Mouse (Mus musculus) midbrain, embryonic 16.5 days (tissue): ENCODE results near the gene Usp48. TPM values are rescaled to one million over a fixed set of nuclear protein-coding genes. Genes with fewer than 3 reads are reported as not detected.

Source experiments
- ATAC-seq: fragments of 200-750 bp; cut with Nextera tagmentation; 2 replicates; pipeline ENCODE4 v1.8.0; 2017; ENCODE audit warnings: moderate TSS enrichment
- H3K27ac ChIP-seq: fragments of 300-500 bp; sonication (generic); 2 replicates; pipeline ENCODE4 v1.5.1; 2014; ENCODE audit warnings: mild to moderate bottlenecking, low read length, mixed read lengths
- H3K27me3 ChIP-seq: fragments of 300-500 bp; sonication (generic); 2 replicates; pipeline ENCODE4 v1.6.1; 2014; ENCODE audit warnings: low read depth, low read length, mixed read lengths; ENCODE audit not compliant: control insufficient read depth, insufficient read depth
- H3K36me3 ChIP-seq: fragments of 300-500 bp; sonication (generic); 2 replicates; pipeline ENCODE4 v1.6.1; 2014; ENCODE audit warnings: mild to moderate bottlenecking, low read length, moderate library complexity, mixed read lengths; ENCODE audit not compliant: control insufficient read depth, insufficient read depth
- H3K4me1 ChIP-seq: fragments of 300-500 bp; sonication (generic); 2 replicates; pipeline ENCODE4 v1.6.1; 2014; ENCODE audit warnings: mild to moderate bottlenecking, low read length, mixed read lengths; ENCODE audit not compliant: control insufficient read depth, insufficient read depth
- H3K4me2 ChIP-seq: fragments of 300-500 bp; sonication (generic); 2 replicates; pipeline ENCODE4 v1.6.1; 2014; ENCODE audit warnings: mild to moderate bottlenecking, low read length, mixed read lengths
- H3K4me3 ChIP-seq: fragments of 300-500 bp; sonication (generic); 2 replicates; pipeline ENCODE4 v1.5.1; 2014; ENCODE audit warnings: low read depth, mild to moderate bottlenecking, low read length, moderate library complexity, mixed read lengths
- H3K9ac ChIP-seq: fragments of 300-500 bp; sonication (generic); 2 replicates; pipeline ENCODE4 v1.6.1; 2014; ENCODE audit warnings: low read depth, low read length, mixed read lengths
- H3K9me3 ChIP-seq: fragments of 300-500 bp; sonication (generic); replicated peaks from 2 replicates; pipeline ENCODE4 v1.6.1; 2014; ENCODE audit warnings: mild to moderate bottlenecking, low read length, mixed read lengths; ENCODE audit not compliant: control insufficient read depth, poor library complexity, severe bottlenecking
- WGBS: fragments of 180-500 bp; shearing (Covaris S2); extraction: QIAGEN DNeasy Blood & Tissue Kit; methylation state at CpG from one replicate; pipeline ENCODE4 v1.1.7; 2014; 5-methylcytosine and 5-hydroxymethylcytosine counted together
- polyA plus RNA-seq: library from polyadenylated mRNA; unstranded; fragments of >200 nt; fragmentation: Nextera tagmentation; extraction: Ambion mirVana; gene quantifications from 2 replicates; pipeline ENCODE4 v1.2.1, GENCODE M21; 2015

Gene Usp48
- polyA plus RNA-seq, 1 experiment from 2014 or later, result 57.2 TPM

DNA sequence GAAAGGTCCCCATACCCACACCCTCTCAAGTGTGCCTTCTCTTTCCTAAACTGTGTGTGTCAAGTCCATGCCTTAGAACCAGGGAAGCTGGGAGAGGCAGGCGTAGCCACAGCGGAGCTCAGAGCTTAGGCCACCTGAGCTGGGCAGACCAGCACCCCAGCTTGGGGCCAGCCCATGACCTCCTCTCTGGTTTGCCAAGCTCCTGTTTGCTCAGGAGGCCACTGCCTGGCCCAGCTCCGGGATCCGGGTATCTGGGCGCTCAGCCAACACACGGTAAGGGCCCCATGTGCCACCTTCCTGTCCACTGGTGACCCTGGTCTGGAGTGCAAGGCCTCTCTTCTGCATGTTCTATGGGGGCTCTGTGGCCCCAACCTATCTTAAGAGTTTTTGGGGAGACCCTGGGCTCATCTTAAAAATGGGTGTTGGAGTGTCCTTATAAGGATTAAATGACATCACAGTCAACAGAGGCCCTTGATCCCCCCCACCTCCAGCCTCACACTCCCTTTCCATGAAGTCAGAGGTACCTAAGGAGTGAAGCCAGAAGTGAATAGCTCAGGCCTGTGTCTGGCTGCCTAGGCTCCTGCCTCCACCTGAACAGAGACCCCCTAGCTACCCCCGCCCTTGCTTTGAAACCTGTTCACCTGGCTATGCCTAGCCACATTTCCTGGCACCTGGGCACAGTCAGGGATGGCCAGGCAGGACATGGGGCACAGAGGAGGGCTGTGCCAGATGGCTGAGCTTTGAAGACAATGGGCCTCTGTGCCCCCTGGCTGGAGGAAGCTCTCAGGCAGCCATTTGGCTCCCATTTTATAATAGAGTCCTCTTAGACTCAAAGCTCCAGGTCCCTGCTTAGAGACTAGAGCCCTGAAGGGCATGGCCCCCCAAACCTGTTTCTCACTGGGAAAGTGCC, 104.8 kb downstream of the Usp48 start:
- H3K27me3 ChIP-seq, result no peaks in the 10 kb centered on the region
- peak overlapping the region; percentile 12; the same call in 1 of the 2 replicates for H3K27ac ChIP-seq
- H3K9ac ChIP-seq, result no peak overlapping the region
- no peaks in the 10 kb centered on the region for H3K36me3 ChIP-seq
- no peak overlapping the region for H3K4me3 ChIP-seq
- whole genome bisulfite sequencing, result 78% methylated on average over 7 of the region's 7 CpGs
- H3K9me3 ChIP-seq, result no peaks in the 10 kb centered on the region
- no peak overlapping the region for H3K4me2 ChIP-seq
- peaks cover 9% of the 10 kb centered on the region for H3K4me1 ChIP-seq
- no peak for ATAC-seq

DNA sequence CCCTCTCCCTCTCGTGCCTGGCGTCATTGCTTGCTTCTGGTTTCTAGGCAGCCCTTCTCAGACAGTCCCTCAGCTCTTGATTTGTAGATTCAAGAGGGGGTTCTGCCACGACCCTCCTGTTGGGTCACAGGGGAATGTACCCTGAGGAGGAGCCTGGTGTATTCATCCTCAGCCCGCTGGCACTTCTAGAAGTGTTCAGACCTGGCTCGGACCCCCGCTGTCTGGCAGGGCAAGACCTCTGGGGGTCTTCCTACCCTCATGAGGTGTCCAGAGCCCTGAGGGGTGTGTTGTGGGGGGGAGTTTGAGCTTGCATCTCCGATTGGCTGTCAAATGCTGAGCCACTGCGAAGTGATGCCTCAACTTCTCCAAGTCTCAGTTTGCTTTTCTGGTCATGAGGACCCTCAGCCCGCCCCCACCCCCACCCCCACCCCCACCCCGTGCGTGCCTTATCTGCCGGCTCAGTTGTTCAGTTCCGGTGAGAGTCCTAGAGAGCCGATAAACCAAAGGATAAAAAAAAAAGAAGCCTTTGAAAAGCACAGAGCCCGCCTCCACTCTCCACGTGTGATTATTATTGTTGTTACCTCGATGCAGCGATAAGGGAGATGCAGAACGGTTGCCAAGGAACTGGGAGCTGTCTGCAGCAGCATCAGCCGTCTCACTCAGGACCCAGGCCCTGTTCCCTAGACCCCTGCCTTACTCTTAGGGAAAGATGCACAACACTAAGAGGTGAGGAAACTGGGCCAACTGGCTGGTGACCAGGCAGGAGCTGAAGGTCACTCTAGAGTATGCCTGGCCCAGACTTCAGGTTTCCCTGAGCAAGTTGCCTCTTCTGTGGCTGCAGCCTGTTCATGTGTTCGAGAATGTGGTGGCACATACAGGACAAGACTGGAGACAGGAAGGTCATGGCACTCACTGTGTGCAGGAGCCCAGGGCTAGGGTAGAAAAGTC, 106.0 kb downstream of the Usp48 start:
- Histone ChIP-seq H3K4me3 (no peak overlapping the region), H3K9ac (no peak overlapping the region), H3K36me3 (no peaks in the 10 kb centered on the region), H3K4me1 (peaks cover 9% of the 10 kb centered on the region), H3K9me3 (no peaks in the 10 kb centered on the region), H3K27me3 (no peaks in the 10 kb centered on the region), H3K27ac (no peak overlapping the region), H3K4me2 (no peak overlapping the region)
- 48% methylated on average over 21 of the region's 21 CpGs for WGBS
- no peak for ATAC-seq

DNA sequence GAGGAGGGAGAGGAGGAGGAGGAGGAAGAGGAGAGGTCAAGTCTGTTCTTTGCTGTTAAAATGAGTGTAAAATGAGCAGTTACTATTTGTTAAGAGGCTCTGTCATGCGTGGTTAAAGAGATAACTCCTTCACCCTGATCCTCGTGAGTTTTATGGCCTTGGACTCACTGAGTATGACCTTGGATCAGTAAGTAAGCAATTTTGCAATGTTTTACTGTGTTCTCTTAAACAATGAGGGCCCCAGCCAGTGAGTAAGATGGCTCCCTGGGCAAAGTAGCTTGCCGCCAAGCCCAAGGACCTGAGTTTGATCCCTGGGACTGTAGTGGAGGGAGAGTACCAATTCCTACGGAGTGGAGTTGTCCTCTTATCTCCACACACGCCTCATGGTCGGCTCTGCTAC, 107.4 kb downstream of the Usp48 start:
- Histone ChIP-seq H3K27me3 (no peaks in the 10 kb centered on the region), H3K9me3 (no peaks in the 10 kb centered on the region), H3K9ac (no peak overlapping the region), H3K36me3 (no peaks in the 10 kb centered on the region), H3K4me3 (no peak overlapping the region), H3K27ac (no peak overlapping the region), H3K4me1 (peaks cover 9% of the 10 kb centered on the region), H3K4me2 (no peak overlapping the region)
- ATAC-seq, result no peak
- WGBS, result 78% methylated on average over 6 of the region's 6 CpGs

DNA sequence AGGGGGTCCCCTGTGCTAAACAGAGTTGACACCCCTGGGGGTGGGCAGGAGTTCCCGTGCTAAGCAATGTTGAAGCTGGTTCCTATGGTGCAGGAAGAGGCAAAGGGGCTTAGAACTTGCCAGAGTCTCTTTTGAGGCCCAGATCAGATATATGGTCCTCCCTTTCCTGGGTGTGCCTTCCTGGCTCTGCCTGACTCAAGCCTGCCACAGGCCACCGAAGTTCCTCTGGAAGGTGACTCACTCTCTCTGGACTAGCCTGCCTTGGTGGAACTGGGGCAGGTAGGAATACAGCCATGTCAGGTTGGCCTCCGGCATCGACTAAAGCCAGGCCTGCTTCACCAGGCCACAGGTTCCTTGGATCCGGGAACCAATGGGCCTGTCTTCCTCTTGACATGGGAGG, 109.5 kb downstream of the Usp48 start:
- Histone ChIP-seq H3K4me1 (peaks cover 26% of the 10 kb centered on the region), H3K36me3 (no peaks in the 10 kb centered on the region), H3K9me3 (no peaks in the 10 kb centered on the region), H3K4me3 (no peak overlapping the region), H3K27me3 (no peaks in the 10 kb centered on the region), H3K27ac (no peak overlapping the region), H3K4me2 (no peak overlapping the region), H3K9ac (no peak overlapping the region)
- 90% methylated on average over 5 of the region's 5 CpGs for WGBS
- ATAC-seq, result no peak

DNA sequence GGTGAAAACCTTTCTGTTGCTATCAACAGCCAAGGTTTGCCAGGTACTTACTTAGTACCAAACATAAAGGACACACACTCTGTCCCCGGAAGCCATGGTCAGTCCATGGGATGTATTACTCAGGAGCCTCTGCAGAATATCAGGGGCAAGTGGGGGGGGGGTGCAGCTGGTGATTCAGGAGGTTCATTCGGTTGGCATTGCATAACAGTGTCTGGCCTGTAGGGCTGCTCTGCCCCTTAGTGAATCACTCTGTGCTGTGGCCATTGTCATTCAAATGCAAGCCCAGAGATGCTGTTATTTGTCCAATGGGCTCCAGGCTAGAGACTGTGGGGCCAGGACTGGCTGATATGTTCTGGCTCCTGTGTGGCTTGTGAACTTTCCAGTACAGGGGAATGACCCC, 111.0 kb downstream of the Usp48 start:
- no peak for ATAC-seq
- H3K4me2 ChIP-seq, result no peak overlapping the region
- H3K9me3 ChIP-seq, result no peaks in the 10 kb centered on the region
- no peak overlapping the region for H3K27ac ChIP-seq
- H3K4me3 ChIP-seq, result no peak overlapping the region
- H3K4me1 ChIP-seq, result peaks cover 28% of the 10 kb centered on the region
- H3K9ac ChIP-seq, result no peak overlapping the region
- H3K27me3 ChIP-seq, result no peaks in the 10 kb centered on the region
- no peaks in the 10 kb centered on the region for H3K36me3 ChIP-seq
- WGBS, result 54% methylated on average over 2 of the region's 2 CpGs

DNA sequence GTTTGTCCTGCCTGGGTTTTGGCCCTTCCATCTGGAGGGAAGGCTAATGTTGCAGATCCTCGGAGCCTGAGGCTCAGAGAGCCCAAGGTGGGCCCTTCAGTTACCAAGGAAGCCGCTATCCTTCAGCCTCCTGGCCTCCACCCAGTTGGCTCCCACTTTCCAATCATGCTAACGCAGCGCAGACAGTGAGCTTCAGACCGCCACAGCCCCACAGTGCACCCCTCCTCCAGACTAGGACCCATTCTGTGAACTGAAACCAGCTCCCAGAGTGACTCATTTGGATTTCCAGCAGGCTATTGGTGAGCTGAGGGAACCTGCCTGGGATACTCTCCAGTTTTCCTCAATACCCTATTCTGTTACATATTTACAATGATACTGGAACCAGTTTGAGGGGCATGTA, 111.8 kb downstream of the Usp48 start:
- no peaks in the 10 kb centered on the region for H3K9me3 ChIP-seq
- no peak overlapping the region for H3K27ac ChIP-seq
- H3K36me3 ChIP-seq, result no peaks in the 10 kb centered on the region
- 64% methylated on average over 5 of the region's 5 CpGs for WGBS
- ATAC-seq, result no peak
- no peaks in the 10 kb centered on the region for H3K27me3 ChIP-seq
- H3K4me2 ChIP-seq, result no peak overlapping the region
- H3K4me3 ChIP-seq, result no peak overlapping the region
- peaks cover 22% of the 10 kb centered on the region for H3K4me1 ChIP-seq
- no peak overlapping the region for H3K9ac ChIP-seq

DNA sequence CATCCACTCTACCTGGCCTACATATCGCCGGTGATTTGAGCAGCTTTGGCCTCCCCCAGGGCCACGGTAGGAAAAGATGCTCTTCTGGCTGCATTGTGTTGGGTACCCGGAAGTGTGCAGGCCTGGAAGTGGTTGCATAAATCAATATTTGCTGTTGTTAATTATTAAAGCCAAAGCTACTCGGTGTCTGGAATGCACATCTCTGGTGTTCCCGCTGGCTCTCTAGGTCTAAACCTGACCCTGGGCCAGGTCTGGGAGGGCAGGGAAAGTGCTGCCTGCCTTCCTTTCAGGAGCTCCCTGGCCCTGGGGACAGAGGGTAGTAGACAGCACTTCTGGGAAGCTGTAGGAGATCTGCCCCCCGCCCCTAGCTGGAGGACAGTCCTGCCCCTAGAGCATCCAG, 113.0 kb downstream of the Usp48 start:
- H3K9ac ChIP-seq, result no peak overlapping the region
- H3K4me3 ChIP-seq, result no peak overlapping the region
- H3K27ac ChIP-seq, result no peak overlapping the region
- no peaks in the 10 kb centered on the region for H3K27me3 ChIP-seq
- WGBS, result 75% methylated on average over 7 of the region's 7 CpGs
- H3K4me2 ChIP-seq, result no peak overlapping the region; the same call in 1 of the 2 replicates
- H3K4me1 ChIP-seq, result peaks cover 22% of the 10 kb centered on the region
- ATAC-seq, result no peak
- no peaks in the 10 kb centered on the region for H3K9me3 ChIP-seq
- H3K36me3 ChIP-seq, result no peaks in the 10 kb centered on the region

DNA sequence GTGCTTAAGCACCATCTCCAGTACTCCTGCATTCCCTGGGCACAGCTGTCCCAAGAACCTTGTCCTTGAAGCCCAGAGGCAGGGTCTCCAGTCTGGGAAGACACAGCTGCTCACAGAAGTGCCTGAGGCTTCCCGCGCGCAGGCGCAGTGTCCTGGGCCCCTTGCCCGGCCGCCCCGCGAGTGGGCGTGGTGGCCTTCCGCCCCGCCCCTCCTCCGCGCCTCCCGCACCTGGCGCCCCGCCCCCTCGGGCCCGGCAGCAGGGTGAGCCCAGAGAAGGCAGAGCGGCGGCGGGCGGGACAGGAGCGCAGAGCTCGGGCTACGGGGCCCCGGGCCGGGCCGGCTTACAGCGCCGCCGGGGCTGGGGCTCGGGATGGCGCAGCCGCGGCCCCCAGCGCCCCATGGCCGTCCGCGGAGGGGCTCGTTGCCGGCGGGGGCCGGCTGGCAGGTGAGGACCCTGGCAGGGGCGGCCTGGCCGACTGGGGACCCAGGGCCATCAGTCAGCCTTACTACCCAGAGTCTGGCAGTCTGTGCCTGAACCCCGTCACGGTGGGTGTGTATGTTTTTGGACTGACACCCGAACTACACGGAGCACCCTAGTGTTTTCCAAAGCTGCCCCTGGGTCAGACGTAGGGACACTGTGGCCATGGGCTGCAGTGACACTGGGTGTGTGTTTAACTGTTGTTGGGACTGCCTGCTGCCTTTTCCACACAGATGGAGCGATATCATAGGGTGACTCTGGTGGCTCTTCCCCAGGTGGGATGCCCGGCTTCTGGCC, 113.8 kb downstream of the Usp48 start:
- H3K36me3 ChIP-seq, result no peaks in the 10 kb centered on the region
- H3K4me2 ChIP-seq, result peak overlapping the region; percentile 90
- H3K27me3 ChIP-seq, result no peaks in the 10 kb centered on the region
- H3K4me1 ChIP-seq, result peaks cover 22% of the 10 kb centered on the region
- 4% methylated on average over 50 of the region's 52 CpGs for WGBS
- H3K4me3 ChIP-seq, result peak overlapping the region; percentile 58
- H3K27ac ChIP-seq, result no peak overlapping the region
- H3K9ac ChIP-seq, result peak overlapping the region; percentile 77
- ATAC-seq, result peak; percentile 62
- no peaks in the 10 kb centered on the region for H3K9me3 ChIP-seq
